In the genomic region with DNA sequence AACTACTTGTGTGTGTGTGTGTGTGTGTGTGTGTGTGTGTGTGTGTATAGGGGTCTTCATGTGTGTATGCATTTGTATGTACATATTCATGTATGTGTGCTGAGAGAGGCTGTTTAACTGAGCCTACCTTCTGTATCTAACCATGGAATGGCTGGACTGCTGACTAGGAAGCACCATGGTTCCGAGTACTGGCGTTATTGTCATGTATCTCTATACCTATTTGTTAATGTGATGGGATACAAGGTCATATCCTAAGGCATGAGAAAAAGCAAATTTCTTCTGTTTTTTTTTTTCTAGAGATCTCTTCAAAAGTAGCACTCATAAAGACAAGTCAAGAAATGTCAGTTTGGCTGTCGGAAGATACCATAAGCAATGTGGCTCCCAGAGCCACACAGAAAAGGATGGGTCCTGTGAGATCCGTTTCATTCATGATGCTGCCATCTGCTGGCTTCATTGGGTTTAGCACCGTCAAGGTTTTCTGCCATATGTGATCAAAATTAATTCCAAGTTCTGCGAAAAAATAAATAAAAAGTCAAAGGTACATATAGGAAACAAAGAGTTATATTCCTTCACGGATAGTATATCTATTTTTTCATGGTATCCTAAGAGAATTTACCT, we compare ENCODE assay signal across 8 mouse cellular contexts. TPM values are rescaled to one million over a fixed set of nuclear protein-coding genes. Genes with fewer than 3 reads are reported as not detected.
A peak's percentile ranks its signal among the peaks of the same experiment; 100 is the strongest.
DNase-seq lines count a peak whose midpoint lies in the region; ATAC-seq and TF ChIP-seq lines count a peak whose summit lies in the region.

No protein-coding gene starts in this region.

- TF ChIP-seq EP300 in lung, postnatal 0 days (IDR thresholded peaks at IDR 0.05) = no peak

- H3K27ac ChIP-seq in heart, embryonic 10.5 days = no peak overlapping the region
- no peak overlapping the region for H3K27ac ChIP-seq in lung, postnatal 0 days (ENCODE audit: low read length)

- WGBS in heart, embryonic 10.5 days = 38% methylated on average over 7 of the region's 7 CpGs
- WGBS in large intestine, adult 2 months = 32% methylated on average over 7 of the region's 7 CpGs
- WGBS in lung, postnatal 0 days = 31% methylated on average over 7 of the region's 7 CpGs

- H3K9me3 ChIP-seq in heart, embryonic 10.5 days = no peaks in the 10 kb centered on the region
- H3K9me3 ChIP-seq in lung, postnatal 0 days (ENCODE audit: low read length) = no peaks in the 10 kb centered on the region

- no peaks in the 10 kb centered on the region for H3K36me3 ChIP-seq in heart, embryonic 10.5 days
- no peaks in the 10 kb centered on the region for H3K36me3 ChIP-seq in lung, postnatal 0 days (ENCODE audit: insufficient read depth, low read length)

- no peak overlapping the region for H3K9ac ChIP-seq in lung, postnatal 0 days (replicated peaks; ENCODE audit: low read depth)

- H3K27me3 ChIP-seq in heart, embryonic 10.5 days (ENCODE audit: insufficient read depth, poor library complexity, severe bottlenecking) = no peaks in the 10 kb centered on the region
- H3K27me3 ChIP-seq in lung, postnatal 0 days (replicated peaks; ENCODE audit: insufficient read depth, low read length) = no peaks in the 10 kb centered on the region

- H3K4me2 ChIP-seq in lung, postnatal 0 days (replicated peaks; ENCODE audit: low read depth, low read length) = no peak overlapping the region

- DNase-seq in heart, embryonic 10.5 days (ENCODE audit: low spot score) = peak; percentile 75
- no peak for DNase-seq in heart, adult 9 months (ENCODE audit: low spot score in 2 of 2)
- DNase-seq in MEL-GATA-1-ER (ENCODE audit: extremely low read depth, low read depth) = peak; percentile 43
- peak; percentile 65 for DNase-seq in cerebellum, adult 8-10 months
- peak; percentile 11 for DNase-seq in large intestine, adult 2 months (ENCODE audit: low read depth, low spot score)
- DNase-seq in lung, postnatal 0 days (ENCODE audit: low spot score) = peak; percentile 38
- DNase-seq in right cerebral cortex, adult 2 months (ENCODE audit: low spot score in 2 of 2) = peak; percentile 78 to 81

- H3K4me3 ChIP-seq in heart, embryonic 10.5 days = no peak overlapping the region
- no peak overlapping the region for H3K4me3 ChIP-seq in lung, postnatal 0 days (ENCODE audit: low read depth, low read length)

- no peaks in the 10 kb centered on the region for H3K4me1 ChIP-seq in heart, embryonic 10.5 days
- no peaks in the 10 kb centered on the region for H3K4me1 ChIP-seq in lung, postnatal 0 days (ENCODE audit: insufficient read depth, low read depth, low read length)

- TF ChIP-seq CTCF in lung, postnatal 0 days (IDR thresholded peaks at IDR 0.05) = peak; percentile 71

- ATAC-seq in frontal cortex, adult (ENCODE audit: low TSS enrichment) = peak; percentile 87
- ATAC-seq in lung, postnatal 0 days = no peak

RNA-seq across cellular contexts. Expression of a gene that starts 21.7 kb away (rescaled TPM):
- polyA plus RNA-seq in heart, embryonic 10.5 days (2016; fragmentation: Nextera tagmentation; extraction: Ambion mirVana) = 0.31 and 1.1 TPM in 2 replicates
- 0.06 TPM in 1 of 2 replicates, not detected in the other for polyA plus RNA-seq in large intestine, adult 2 months (2012; rRNA removed)
- 0.51 and 0.56 TPM in 2 replicates for polyA plus RNA-seq in lung, postnatal 0 days (2015; fragmentation: Nextera tagmentation; extraction: Ambion mirVana)

RNA-seq across cellular contexts. Expression of a gene that starts 36.0 kb away (rescaled TPM):
- 27.3 and 34.6 TPM in 2 replicates for polyA plus RNA-seq in heart, embryonic 10.5 days (2016; fragmentation: Nextera tagmentation; extraction: Ambion mirVana)
- 3.5 and 5.7 TPM in 2 replicates for polyA plus RNA-seq in large intestine, adult 2 months (2012; rRNA removed)
- polyA plus RNA-seq in lung, postnatal 0 days (2015; fragmentation: Nextera tagmentation; extraction: Ambion mirVana) = 16.2 and 18.1 TPM in 2 replicates

Comparison
In these comparisons a context has a peak if more than half of its experiments do, and no peak if none do; other contexts are left out.
1. DNase-seq: peak in heart, embryonic 10.5 days (single experiment), MEL-GATA-1-ER (single experiment), cerebellum, adult 8-10 months (single experiment), large intestine, adult 2 months (single experiment), lung, postnatal 0 days (single experiment) and right cerebral cortex, adult 2 months (2 of 2); none in heart, adult 9 months (0 of 2).